Mouse (Mus musculus) kidney, embryonic 16.5 days (tissue): ENCODE data around the gene Ttyh3. TPM values are rescaled to one million over a fixed set of nuclear protein-coding genes. Genes with fewer than 3 reads are reported as not detected.

Experiments
- ATAC-seq: fragments of 200-750 bp; cut with Nextera tagmentation; 2 replicates; pipeline ENCODE4 v1.8.0; 2017; ENCODE audit warnings: moderate TSS enrichment; ENCODE audit not compliant: low FRiP score, low TSS enrichment
- H3K27ac ChIP-seq: fragments of 300-500 bp; sonication (generic); 2 replicates; pipeline ENCODE4 v1.5.1; 2014; ENCODE audit warnings: low read length
- H3K27me3 ChIP-seq: fragments of 300-500 bp; sonication (generic); 2 replicates; pipeline ENCODE4 v1.6.1; 2014; ENCODE audit warnings: low read length, control low read depth, mixed read lengths; ENCODE audit not compliant: insufficient read depth
- H3K36me3 ChIP-seq: fragments of 300-500 bp; sonication (generic); 2 replicates; pipeline ENCODE4 v1.6.1; 2014; ENCODE audit warnings: low read length, control low read depth, mixed read lengths; ENCODE audit not compliant: insufficient read depth
- H3K4me1 ChIP-seq: fragments of 300-500 bp; sonication (generic); 2 replicates; pipeline ENCODE4 v1.6.1; 2014; ENCODE audit warnings: low read length, control low read depth, mixed read lengths; ENCODE audit not compliant: insufficient read depth
- H3K4me2 ChIP-seq: fragments of 300-500 bp; sonication (generic); replicated peaks from 2 replicates; pipeline ENCODE4 v1.6.1; 2014; ENCODE audit warnings: low read depth, low read length
- H3K4me3 ChIP-seq: fragments of 300-500 bp; sonication (generic); 2 replicates; pipeline ENCODE4 v1.5.1; 2014; ENCODE audit warnings: mild to moderate bottlenecking, low read length
- H3K9ac ChIP-seq: fragments of 300-500 bp; sonication (generic); replicated peaks from 2 replicates; pipeline ENCODE4 v1.6.1; 2014; ENCODE audit warnings: low read length
- H3K9me3 ChIP-seq: fragments of 300-500 bp; sonication (generic); 2 replicates; pipeline ENCODE4 v1.6.1; 2016; ENCODE audit warnings: low read length, control low read depth
- WGBS: fragments of 180-500 bp; shearing (Covaris S2); extraction: QIAGEN DNeasy Blood & Tissue Kit; methylation state at CpG from one replicate; pipeline ENCODE4 v1.1.7; 2014; 5-methylcytosine and 5-hydroxymethylcytosine counted together
- polyA plus RNA-seq: library from polyadenylated mRNA; unstranded; fragments of >200 nt; fragmentation: Nextera tagmentation; extraction: Ambion mirVana; gene quantifications from 2 replicates; pipeline ENCODE4 v1.2.1, GENCODE M21; 2015

The Ttyh3 gene
- polyA plus RNA-seq, 1 experiment from 2014 or later = 28.4 TPM

DNA sequence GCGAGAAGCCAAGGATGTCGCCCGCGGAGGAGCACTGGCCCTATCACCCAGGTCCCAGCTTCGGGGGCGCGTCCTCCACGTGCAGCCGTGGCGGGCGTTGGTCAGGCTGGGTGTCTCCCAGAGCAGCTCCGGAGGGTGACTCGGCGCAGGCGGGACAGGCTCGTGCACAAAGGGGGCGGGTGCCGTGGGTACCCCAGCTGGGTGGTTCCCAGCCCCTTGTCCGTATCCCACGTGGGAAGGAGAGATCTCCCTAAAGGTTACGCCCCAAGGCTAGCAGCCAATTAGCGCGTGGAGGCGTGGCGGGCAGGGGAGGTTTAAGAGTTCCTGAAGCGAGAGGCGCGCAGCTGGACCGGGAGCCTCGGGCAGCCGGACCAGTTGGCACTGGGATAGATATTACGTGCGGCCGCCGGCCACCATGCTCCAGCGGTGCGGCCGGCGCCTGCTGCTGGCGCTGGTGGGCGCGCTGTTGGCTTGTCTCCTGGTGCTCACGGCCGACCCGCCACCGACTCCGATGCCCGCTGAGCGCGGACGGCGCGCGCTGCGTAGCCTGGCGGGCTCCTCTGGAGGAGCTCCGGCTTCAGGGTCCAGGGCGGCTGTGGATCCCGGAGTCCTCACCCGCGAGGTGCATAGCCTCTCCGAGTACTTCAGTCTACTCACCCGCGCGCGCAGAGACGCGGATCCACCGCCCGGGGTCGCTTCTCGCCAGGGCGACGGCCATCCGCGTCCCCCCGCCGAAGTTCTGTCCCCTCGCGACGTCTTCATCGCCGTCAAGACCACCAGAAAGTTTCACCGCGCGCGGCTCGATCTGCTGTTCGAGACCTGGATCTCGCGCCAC, 41.6 kb downstream of the Ttyh3 start, which contains the start of gene Lfng:
Lfng (plus strand) TSS at position 320 of the 835 bp plus-strand sequence.
- Histone ChIP-seq H3K36me3 (0 out of 2 replicates have a peak, but pooled peaks cover 2% of the 10 kb centered on the region), H3K4me2 (peak within 1 kb of the TSS; percentile 84), H3K9ac (peak within 1 kb of the TSS; percentile 86), H3K4me1 (peaks cover 72% of the 10 kb centered on the region), H3K27me3 (no peaks in the 10 kb centered on the region), H3K4me3 (peak within 1 kb of the TSS; percentile 75), H3K27ac (peak within 1 kb of the TSS; percentile 87), H3K9me3 (no peaks in the 10 kb centered on the region)
- ATAC-seq = peak; percentile 76
- under 1% methylated on average over 79 of the region's 91 CpGs for WGBS

DNA sequence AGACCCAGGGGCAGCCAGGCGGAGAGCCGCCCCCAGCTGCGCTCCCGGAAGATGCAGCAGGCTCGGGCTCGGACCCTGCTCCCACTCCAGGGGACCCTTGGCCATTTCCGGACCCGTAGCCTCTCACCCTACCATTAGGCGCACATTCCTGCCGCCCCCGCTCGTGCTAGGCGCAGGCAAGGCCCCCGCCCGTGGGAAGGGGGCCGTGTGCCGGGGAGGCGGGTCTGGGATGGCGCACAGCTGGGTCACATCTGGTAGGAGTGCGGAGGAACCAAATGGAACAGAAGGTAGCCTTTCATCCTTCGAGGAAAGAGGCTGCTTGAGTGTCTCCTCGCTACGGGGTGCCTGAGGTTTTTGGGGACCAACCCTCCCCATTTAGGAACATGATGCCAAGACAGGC, 42.4 kb downstream of the Ttyh3 start:
- ATAC-seq = peak; percentile 2; the same call in 1 of the 2 replicates
- peak overlapping the region; percentile 75 for H3K27ac ChIP-seq
- peak overlapping the region; percentile 84 for H3K4me2 ChIP-seq
- no peaks in the 10 kb centered on the region for H3K27me3 ChIP-seq
- under 1% methylated on average over 23 of the region's 23 CpGs for WGBS
- peak overlapping the region; percentile 48; the same call in 1 of the 2 replicates for H3K9ac ChIP-seq
- H3K4me1 ChIP-seq = peaks cover 72% of the 10 kb centered on the region
- no peaks in the 10 kb centered on the region for H3K36me3 ChIP-seq
- H3K9me3 ChIP-seq = no peaks in the 10 kb centered on the region
- peak overlapping the region; percentile 75 for H3K4me3 ChIP-seq

GRCm38 (mm10) chr5:140605228-140605627, 43.6 kb downstream of the Ttyh3 start:
- H3K36me3 ChIP-seq = no peaks in the 10 kb centered on the region
- no peak overlapping the region for H3K4me3 ChIP-seq
- no peaks in the 10 kb centered on the region for H3K27me3 ChIP-seq
- peaks cover 70% of the 10 kb centered on the region for H3K4me1 ChIP-seq
- ATAC-seq = 0 out of 2 replicates have a peak, but pooled peaks have one; percentile 1
- H3K27ac ChIP-seq = peak overlapping the region; percentile 22; the same call in 1 of the 2 replicates
- H3K4me2 ChIP-seq = no peak overlapping the region
- 28% methylated on average over 3 of the region's 3 CpGs for WGBS
- H3K9ac ChIP-seq = no peak overlapping the region
- no peaks in the 10 kb centered on the region for H3K9me3 ChIP-seq

DNA sequence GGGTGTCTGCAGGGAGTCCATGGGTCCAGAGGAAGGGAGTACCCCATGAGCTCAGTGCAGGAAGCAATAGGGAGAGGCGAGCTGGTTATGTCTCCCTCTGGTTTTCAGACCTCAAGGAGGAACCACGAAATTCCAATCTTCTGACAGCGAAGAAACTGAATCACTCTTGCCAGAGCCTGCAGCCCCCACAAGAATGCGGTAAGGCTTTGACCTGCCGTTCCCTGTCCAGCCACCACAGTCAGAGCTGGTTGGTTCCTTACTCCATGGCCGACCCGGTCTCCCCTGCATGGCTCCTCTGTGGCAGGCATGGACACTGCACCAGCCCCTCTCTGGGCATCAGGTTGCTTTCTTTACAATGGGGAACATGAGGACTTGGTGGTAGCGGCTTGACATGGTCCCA, 44.4 kb downstream of the Ttyh3 start:
- Histone ChIP-seq H3K4me2 (no peak overlapping the region), H3K4me3 (no peak overlapping the region), H3K36me3 (no peaks in the 10 kb centered on the region), H3K4me1 (peaks cover 67% of the 10 kb centered on the region), H3K27me3 (no peaks in the 10 kb centered on the region), H3K9me3 (no peaks in the 10 kb centered on the region), H3K27ac (no peak overlapping the region), H3K9ac (no peak overlapping the region)
- no peak for ATAC-seq
- 35% methylated on average over 8 of the region's 8 CpGs for WGBS

GRCm38 (mm10) chr5:140602540-140602939, 46.3 kb downstream of the Ttyh3 start:
- Histone ChIP-seq H3K9ac (no peak overlapping the region), H3K9me3 (no peaks in the 10 kb centered on the region), H3K36me3 (no peaks in the 10 kb centered on the region), H3K27me3 (no peaks in the 10 kb centered on the region), H3K4me2 (no peak overlapping the region), H3K4me1 (peaks cover 55% of the 10 kb centered on the region), H3K4me3 (no peak overlapping the region), H3K27ac (peak overlapping the region; percentile 61)
- WGBS = 30% methylated on average over 2 of the region's 2 CpGs
- peak; percentile 13; the same call in 1 of the 2 replicates for ATAC-seq

GRCm38 (mm10) chr5:140601712-140602111, 47.1 kb downstream of the Ttyh3 start:
- Histone ChIP-seq H3K4me2 (no peak overlapping the region), H3K9ac (no peak overlapping the region), H3K27me3 (no peaks in the 10 kb centered on the region), H3K9me3 (no peaks in the 10 kb centered on the region), H3K36me3 (no peaks in the 10 kb centered on the region), H3K4me1 (peaks cover 59% of the 10 kb centered on the region), H3K27ac (peak overlapping the region; percentile 61), H3K4me3 (no peak overlapping the region)
- no peak for ATAC-seq
- WGBS = 50% methylated on average over 12 of the region's 12 CpGs

DNA sequence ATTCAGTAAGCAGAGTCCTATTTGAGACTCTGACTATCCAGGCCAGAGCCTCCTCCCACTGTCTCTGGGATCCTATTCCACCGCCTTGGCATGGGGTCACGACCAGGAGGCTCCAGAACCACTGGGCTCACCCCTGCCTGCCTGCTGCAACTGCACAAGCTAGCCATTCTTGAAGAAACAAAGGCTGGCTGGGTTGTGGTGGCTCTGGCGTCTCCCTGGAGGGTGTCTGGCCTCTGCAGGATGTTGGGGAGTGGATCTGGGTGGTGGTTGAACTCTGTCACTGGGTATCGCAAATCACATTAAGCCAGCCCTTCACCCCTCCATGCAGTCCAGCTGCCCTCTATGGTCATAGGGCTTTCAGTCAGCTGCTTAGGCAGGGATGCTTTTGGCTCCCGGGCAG, 48.9 kb downstream of the Ttyh3 start:
- 24% methylated on average over 5 of the region's 5 CpGs for WGBS
- H3K36me3 ChIP-seq = no peaks in the 10 kb centered on the region
- H3K4me3 ChIP-seq = no peak overlapping the region
- no peak overlapping the region for H3K4me2 ChIP-seq
- no peak overlapping the region for H3K9ac ChIP-seq
- ATAC-seq = 0 out of 2 replicates have a peak, but pooled peaks have one; percentile 21
- no peaks in the 10 kb centered on the region for H3K9me3 ChIP-seq
- H3K4me1 ChIP-seq = peaks cover 43% of the 10 kb centered on the region
- no peaks in the 10 kb centered on the region for H3K27me3 ChIP-seq
- H3K27ac ChIP-seq = peak overlapping the region; percentile 47

DNA sequence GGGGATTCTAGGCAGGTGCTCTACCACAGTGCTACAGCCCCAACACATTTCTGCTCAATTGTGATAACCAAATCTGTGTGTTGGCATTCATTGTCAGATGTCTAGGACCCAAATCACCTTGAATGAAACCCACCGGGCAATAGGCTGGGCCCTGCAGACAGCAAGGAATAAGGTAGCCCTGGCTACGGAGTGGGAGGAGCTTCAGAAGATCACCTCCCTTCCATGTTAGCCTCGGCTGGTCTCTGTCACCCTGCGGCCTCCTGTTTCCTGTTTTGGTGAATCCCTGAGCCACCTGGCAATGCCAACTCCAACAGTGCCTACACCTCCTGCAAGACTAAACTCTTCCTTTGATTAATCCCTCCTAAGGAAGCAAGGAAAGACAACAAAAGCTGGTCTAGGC, 51.0 kb downstream of the Ttyh3 start:
- Histone ChIP-seq H3K4me2 (no peak overlapping the region), H3K27ac (no peak overlapping the region), H3K27me3 (no peaks in the 10 kb centered on the region), H3K4me1 (peaks cover 35% of the 10 kb centered on the region), H3K9ac (no peak overlapping the region), H3K4me3 (no peak overlapping the region), H3K9me3 (no peaks in the 10 kb centered on the region), H3K36me3 (no peaks in the 10 kb centered on the region)
- ATAC-seq = no peak
- 80% methylated on average over 4 of the region's 4 CpGs for WGBS

GRCm38 (mm10) chr5:140596927-140597588, 51.8 kb downstream of the Ttyh3 start:
- no peak for ATAC-seq
- no peak overlapping the region for H3K4me3 ChIP-seq
- H3K27ac ChIP-seq = no peak overlapping the region
- H3K9ac ChIP-seq = no peak overlapping the region
- no peaks in the 10 kb centered on the region for H3K36me3 ChIP-seq
- H3K4me2 ChIP-seq = no peak overlapping the region
- no peaks in the 10 kb centered on the region for H3K9me3 ChIP-seq
- H3K27me3 ChIP-seq = no peaks in the 10 kb centered on the region
- WGBS = 55% methylated on average over 18 of the region's 18 CpGs
- peaks cover 30% of the 10 kb centered on the region for H3K4me1 ChIP-seq
